Mouse (Mus musculus): Measurements from ENCODE around the gene Aox1. TPM values are rescaled to one million over a fixed set of nuclear protein-coding genes. Genes with fewer than 3 reads are reported as not detected.

Gene Aox1
- polyA plus RNA-seq, 1 experiment from 2014 or later = not detected

DNA sequence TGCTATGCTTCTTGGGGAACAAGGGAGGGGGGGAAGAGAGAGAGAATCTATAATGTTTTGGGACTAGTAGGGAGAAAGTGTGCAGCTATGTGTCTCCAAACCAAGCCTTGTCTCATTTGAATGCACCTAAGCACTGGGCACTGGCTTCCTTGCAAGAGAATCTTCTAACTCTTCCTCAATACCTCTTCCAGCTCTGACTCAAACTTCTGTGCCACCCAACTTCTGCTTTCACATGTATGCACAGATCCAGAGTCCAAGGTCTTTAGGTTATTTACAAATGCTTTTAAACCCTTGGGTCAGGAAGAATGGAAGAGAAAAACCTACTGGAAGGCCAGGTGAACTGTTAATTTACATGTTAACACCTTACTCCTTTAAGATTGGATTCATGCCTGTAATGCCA lies 83.7 kb downstream of the Aox1 start:
- Histone ChIP-seq H3K4me2 (ENCODE audit: low read depth, low read length) (no peak overlapping the region), H3K36me3 (replicated peaks; ENCODE audit: control insufficient read depth, insufficient read depth, low read depth, low read length) (no peaks in the 10 kb centered on the region), H3K4me1 (ENCODE audit: control insufficient read depth, insufficient read depth, low read length) (no peaks in the 10 kb centered on the region), H3K9me3 (replicated peaks; ENCODE audit: control insufficient read depth, low read length) (no peaks in the 10 kb centered on the region), H3K4me3 (ENCODE audit: low read depth, low read length) (no peak overlapping the region), H3K27ac (replicated peaks; ENCODE audit: low read depth, low read length) (no peak overlapping the region), H3K27me3 (ENCODE audit: control insufficient read depth, insufficient read depth, low read length) (no peaks in the 10 kb centered on the region), H3K9ac (replicated peaks; ENCODE audit: low read length) (no peak overlapping the region)
- DNase-seq (ENCODE audit: low spot score) (no peak), ATAC-seq (replicated peaks; ENCODE audit: insufficient number of reproducible peaks, low FRiP score, low TSS enrichment, low read depth) (no peak)

DNA sequence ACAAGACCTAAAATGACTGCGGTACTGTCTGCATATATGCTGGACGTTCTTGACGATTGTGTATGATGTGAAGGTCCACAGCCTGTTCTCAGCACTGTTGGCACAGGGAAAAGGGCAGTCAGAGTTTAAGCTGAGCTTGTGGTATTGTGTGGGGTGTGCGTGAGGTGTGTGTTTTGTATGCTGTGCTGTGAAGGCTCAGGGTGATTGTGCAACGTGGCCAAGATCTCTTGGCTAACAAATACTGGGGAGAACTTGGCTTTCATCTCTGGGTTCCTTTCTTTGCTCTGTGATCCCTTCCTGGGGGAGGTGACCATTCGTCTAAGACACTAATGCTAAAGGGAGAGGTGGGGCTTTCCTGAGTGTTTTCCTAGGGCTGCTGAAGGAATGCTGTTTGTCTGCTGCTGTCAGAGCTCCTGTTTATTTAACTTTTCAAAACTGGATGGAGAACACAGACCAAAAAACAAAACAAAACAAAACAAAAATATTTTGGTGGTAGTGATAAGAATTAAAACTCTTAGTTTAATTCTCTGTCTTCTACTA lies 84.4 kb downstream of the Aox1 start:
- no peak overlapping the region for H3K4me2 ChIP-seq (ENCODE audit: low read depth, low read length)
- ATAC-seq (replicated peaks; ENCODE audit: insufficient number of reproducible peaks, low FRiP score, low TSS enrichment, low read depth) = no peak
- H3K9ac ChIP-seq (replicated peaks; ENCODE audit: low read length) = no peak overlapping the region
- WGBS = 72% methylated on average over 6 of the region's 6 CpGs
- H3K4me3 ChIP-seq (ENCODE audit: low read depth, low read length) = no peak overlapping the region
- H3K36me3 ChIP-seq (replicated peaks; ENCODE audit: control insufficient read depth, insufficient read depth, low read depth, low read length) = no peaks in the 10 kb centered on the region
- H3K9me3 ChIP-seq (replicated peaks; ENCODE audit: control insufficient read depth, low read length) = no peaks in the 10 kb centered on the region
- no peak overlapping the region for H3K27ac ChIP-seq (replicated peaks; ENCODE audit: low read depth, low read length)
- no peak for DNase-seq (ENCODE audit: low spot score)
- no peaks in the 10 kb centered on the region for H3K4me1 ChIP-seq (ENCODE audit: control insufficient read depth, insufficient read depth, low read length)
- no peaks in the 10 kb centered on the region for H3K27me3 ChIP-seq (ENCODE audit: control insufficient read depth, insufficient read depth, low read length)

- H3K4me3 ChIP-seq (ENCODE audit: low read depth, low read length) = no peak overlapping the region
- no peaks in the 10 kb centered on the region for H3K36me3 ChIP-seq (replicated peaks; ENCODE audit: control insufficient read depth, insufficient read depth, low read depth, low read length)
- WGBS = 72% methylated on average over 12 of the region's 12 CpGs
- no peaks in the 10 kb centered on the region for H3K27me3 ChIP-seq (ENCODE audit: control insufficient read depth, insufficient read depth, low read length)
- DNase-seq (ENCODE audit: low spot score) (no peak), ATAC-seq (replicated peaks; ENCODE audit: insufficient number of reproducible peaks, low FRiP score, low TSS enrichment, low read depth) (no peak)
- no peaks in the 10 kb centered on the region for H3K9me3 ChIP-seq (replicated peaks; ENCODE audit: control insufficient read depth, low read length)
- H3K9ac ChIP-seq (replicated peaks; ENCODE audit: low read length) = no peak overlapping the region
- no peak overlapping the region for H3K27ac ChIP-seq (replicated peaks; ENCODE audit: low read depth, low read length)
- no peak overlapping the region for H3K4me2 ChIP-seq (ENCODE audit: low read depth, low read length)
- H3K4me1 ChIP-seq (ENCODE audit: control insufficient read depth, insufficient read depth, low read length) = no peaks in the 10 kb centered on the region
Observed at GRCm38 (mm10) chr1:58114666-58115375, 85.1 kb downstream of the Aox1 start.

- no peaks in the 10 kb centered on the region for H3K9me3 ChIP-seq (replicated peaks; ENCODE audit: control insufficient read depth, low read length)
- no peak overlapping the region for H3K4me3 ChIP-seq (ENCODE audit: low read depth, low read length)
- H3K4me2 ChIP-seq (ENCODE audit: low read depth, low read length) = no peak overlapping the region
- H3K27me3 ChIP-seq (ENCODE audit: control insufficient read depth, insufficient read depth, low read length) = no peaks in the 10 kb centered on the region
- no peak for DNase-seq (ENCODE audit: low spot score)
- no peak overlapping the region for H3K9ac ChIP-seq (replicated peaks; ENCODE audit: low read length)
- H3K4me1 ChIP-seq (ENCODE audit: control insufficient read depth, insufficient read depth, low read length) = no peaks in the 10 kb centered on the region
- H3K36me3 ChIP-seq (replicated peaks; ENCODE audit: control insufficient read depth, insufficient read depth, low read depth, low read length) = no peaks in the 10 kb centered on the region
- no peak for ATAC-seq (replicated peaks; ENCODE audit: insufficient number of reproducible peaks, low FRiP score, low TSS enrichment, low read depth)
- H3K27ac ChIP-seq (replicated peaks; ENCODE audit: low read depth, low read length) = no peak overlapping the region
- 81% methylated on average over 3 of the region's 3 CpGs for WGBS
Observed at GRCm38 (mm10) chr1:58118231-58118630, 88.5 kb downstream of the Aox1 start.

GRCm38 (mm10) chr1:58124901-58125300 lies 95.2 kb downstream of the Aox1 start:
- H3K4me2 ChIP-seq (ENCODE audit: low read depth, low read length) = no peak overlapping the region
- H3K27ac ChIP-seq (replicated peaks; ENCODE audit: low read depth, low read length) = no peak overlapping the region
- H3K9me3 ChIP-seq (replicated peaks; ENCODE audit: control insufficient read depth, low read length) = no peaks in the 10 kb centered on the region
- DNase-seq (ENCODE audit: low spot score) (no peak), ATAC-seq (replicated peaks; ENCODE audit: insufficient number of reproducible peaks, low FRiP score, low TSS enrichment, low read depth) (no peak)
- H3K9ac ChIP-seq (replicated peaks; ENCODE audit: low read length) = no peak overlapping the region
- no peaks in the 10 kb centered on the region for H3K36me3 ChIP-seq (replicated peaks; ENCODE audit: control insufficient read depth, insufficient read depth, low read depth, low read length)
- no peaks in the 10 kb centered on the region for H3K4me1 ChIP-seq (ENCODE audit: control insufficient read depth, insufficient read depth, low read length)
- H3K27me3 ChIP-seq (ENCODE audit: control insufficient read depth, insufficient read depth, low read length) = no peaks in the 10 kb centered on the region
- no peak overlapping the region for H3K4me3 ChIP-seq (ENCODE audit: low read depth, low read length)
- WGBS = 91% methylated on average over 8 of the region's 8 CpGs

DNA sequence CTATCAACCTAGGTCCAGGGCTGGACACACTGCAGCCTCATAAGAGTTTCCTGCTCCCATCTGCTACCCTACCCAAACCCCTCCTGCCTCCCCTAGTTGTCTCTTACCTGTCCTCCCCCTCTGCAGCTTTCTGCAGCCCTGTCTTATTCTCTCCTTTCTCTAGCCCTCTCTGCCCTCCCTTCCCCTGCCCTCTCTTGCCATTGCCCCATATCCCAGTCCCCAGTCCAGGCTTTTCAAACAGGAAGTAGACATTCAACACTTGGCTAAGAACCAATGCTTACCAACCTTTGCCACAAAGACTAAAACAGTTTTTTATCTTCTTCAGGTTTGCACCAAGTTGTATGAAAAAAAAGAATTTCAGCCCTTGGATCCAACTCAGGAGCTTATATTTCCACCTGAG lies 108.2 kb downstream of the Aox1 start:
- Histone ChIP-seq H3K27me3 (ENCODE audit: control insufficient read depth, insufficient read depth, low read length) (no peaks in the 10 kb centered on the region), H3K4me1 (ENCODE audit: control insufficient read depth, insufficient read depth, low read length) (no peaks in the 10 kb centered on the region), H3K9me3 (replicated peaks; ENCODE audit: control insufficient read depth, low read length) (no peaks in the 10 kb centered on the region), H3K9ac (replicated peaks; ENCODE audit: low read length) (no peak overlapping the region), H3K27ac (replicated peaks; ENCODE audit: low read depth, low read length) (no peak overlapping the region), H3K4me2 (ENCODE audit: low read depth, low read length) (no peak overlapping the region), H3K36me3 (replicated peaks; ENCODE audit: control insufficient read depth, insufficient read depth, low read depth, low read length) (no peaks in the 10 kb centered on the region), H3K4me3 (ENCODE audit: low read depth, low read length) (no peak overlapping the region)
- ATAC-seq (replicated peaks; ENCODE audit: insufficient number of reproducible peaks, low FRiP score, low TSS enrichment, low read depth) (no peak), DNase-seq (ENCODE audit: low spot score) (no peak)

DNA sequence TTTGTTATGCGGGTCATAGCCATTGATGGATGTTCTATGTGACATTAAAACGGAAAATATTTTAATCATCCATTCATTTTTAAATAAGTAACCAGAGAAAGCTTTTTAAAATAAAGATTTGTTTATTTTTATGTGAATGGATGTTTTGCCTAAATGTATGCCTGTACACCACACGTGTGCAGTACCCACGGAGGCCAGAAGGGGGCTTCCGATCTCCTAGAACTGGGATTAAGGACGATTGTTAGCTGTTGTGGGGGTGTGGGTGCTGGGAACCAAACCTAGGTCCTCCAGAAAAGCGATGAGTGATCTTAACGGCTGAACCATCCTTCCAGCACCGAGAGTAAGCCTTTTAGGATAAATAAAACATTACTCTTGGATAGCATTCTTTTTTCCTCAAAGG lies 109.3 kb downstream of the Aox1 start:
- Histone ChIP-seq H3K4me3 (ENCODE audit: low read depth, low read length) (no peak overlapping the region), H3K9ac (replicated peaks; ENCODE audit: low read length) (no peak overlapping the region), H3K4me2 (ENCODE audit: low read depth, low read length) (no peak overlapping the region), H3K27ac (replicated peaks; ENCODE audit: low read depth, low read length) (no peak overlapping the region), H3K36me3 (replicated peaks; ENCODE audit: control insufficient read depth, insufficient read depth, low read depth, low read length) (no peaks in the 10 kb centered on the region), H3K27me3 (ENCODE audit: control insufficient read depth, insufficient read depth, low read length) (no peaks in the 10 kb centered on the region), H3K4me1 (ENCODE audit: control insufficient read depth, insufficient read depth, low read length) (no peaks in the 10 kb centered on the region), H3K9me3 (replicated peaks; ENCODE audit: control insufficient read depth, low read length) (no peaks in the 10 kb centered on the region)
- DNase-seq (ENCODE audit: low spot score) = no peak
- no peak for ATAC-seq (replicated peaks; ENCODE audit: insufficient number of reproducible peaks, low FRiP score, low TSS enrichment, low read depth)
- 90% methylated on average over 9 of the region's 9 CpGs for WGBS

DNA sequence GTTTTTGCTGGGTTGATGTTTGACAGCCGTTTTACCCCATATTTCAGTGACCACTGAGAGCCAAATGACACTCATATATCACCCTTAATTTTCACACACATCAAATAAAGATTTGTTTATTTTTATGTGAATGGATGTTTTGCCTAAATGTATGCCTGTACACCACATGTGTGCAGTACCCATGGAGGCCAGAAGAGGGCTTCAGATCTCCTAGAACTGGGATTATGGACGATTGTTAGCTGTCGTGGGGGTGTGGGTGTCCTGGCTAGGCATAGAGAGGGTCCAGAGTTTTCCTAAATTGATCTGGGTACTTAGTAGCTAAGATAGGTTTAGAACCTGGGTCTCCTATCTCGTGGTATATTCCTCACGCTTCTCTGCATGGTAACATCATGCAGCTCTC lies 110.9 kb downstream of the Aox1 start:
- no peaks in the 10 kb centered on the region for H3K36me3 ChIP-seq (replicated peaks; ENCODE audit: control insufficient read depth, insufficient read depth, low read depth, low read length)
- no peak for ATAC-seq (replicated peaks; ENCODE audit: insufficient number of reproducible peaks, low FRiP score, low TSS enrichment, low read depth)
- H3K4me3 ChIP-seq (ENCODE audit: low read depth, low read length) = no peak overlapping the region
- H3K4me2 ChIP-seq (ENCODE audit: low read depth, low read length) = no peak overlapping the region
- 84% methylated on average over 5 of the region's 5 CpGs for WGBS
- H3K27ac ChIP-seq (replicated peaks; ENCODE audit: low read depth, low read length) = no peak overlapping the region
- H3K9ac ChIP-seq (replicated peaks; ENCODE audit: low read length) = no peak overlapping the region
- no peaks in the 10 kb centered on the region for H3K4me1 ChIP-seq (ENCODE audit: control insufficient read depth, insufficient read depth, low read length)
- H3K27me3 ChIP-seq (ENCODE audit: control insufficient read depth, insufficient read depth, low read length) = no peaks in the 10 kb centered on the region
- no peak for DNase-seq (ENCODE audit: low spot score)
- H3K9me3 ChIP-seq (replicated peaks; ENCODE audit: control insufficient read depth, low read length) = no peaks in the 10 kb centered on the region

Data from embryonic facial prominence, embryonic 11.5 days (tissue).